Mouse (Mus musculus) urinary bladder, postnatal 14 days (tissue): ENCODE results near the gene Dlg4.
A peak's percentile ranks its signal among the peaks of the same experiment; 100 is the strongest.

ENCODE experiments used
- DNase-seq: peaks from one replicate; pipeline ENCODE4 v3.0.0; 2021; ENCODE audit warnings: low spot score

Dlg4 gene

DNA sequence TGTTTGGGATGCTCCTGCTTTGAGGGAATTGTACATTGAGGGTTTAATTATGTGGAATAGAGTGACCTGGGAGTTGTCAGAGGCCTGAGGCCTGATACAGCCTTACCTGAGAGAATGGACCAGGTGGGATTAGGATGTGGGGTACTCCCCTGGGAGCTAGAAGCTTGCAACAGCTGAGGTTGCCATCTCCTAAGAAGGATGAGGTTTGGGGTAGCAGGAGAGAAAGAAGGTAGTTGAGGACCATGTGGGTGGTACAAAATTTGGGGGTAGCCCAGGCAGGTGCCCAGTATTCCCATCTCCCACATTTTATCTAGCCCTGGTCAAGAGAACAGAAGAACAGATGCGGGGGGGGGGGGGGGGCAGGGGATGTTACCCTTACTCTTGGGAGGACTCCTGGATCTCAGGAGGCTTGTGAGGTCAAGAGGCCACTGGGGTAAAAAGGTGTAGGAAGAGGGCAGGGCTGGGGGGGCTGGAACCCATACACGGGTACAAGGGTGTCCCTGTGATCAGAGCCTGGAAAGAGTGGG is 2.8 kb downstream of the Dlg4 start:
- no peak for DNase-seq

DNA sequence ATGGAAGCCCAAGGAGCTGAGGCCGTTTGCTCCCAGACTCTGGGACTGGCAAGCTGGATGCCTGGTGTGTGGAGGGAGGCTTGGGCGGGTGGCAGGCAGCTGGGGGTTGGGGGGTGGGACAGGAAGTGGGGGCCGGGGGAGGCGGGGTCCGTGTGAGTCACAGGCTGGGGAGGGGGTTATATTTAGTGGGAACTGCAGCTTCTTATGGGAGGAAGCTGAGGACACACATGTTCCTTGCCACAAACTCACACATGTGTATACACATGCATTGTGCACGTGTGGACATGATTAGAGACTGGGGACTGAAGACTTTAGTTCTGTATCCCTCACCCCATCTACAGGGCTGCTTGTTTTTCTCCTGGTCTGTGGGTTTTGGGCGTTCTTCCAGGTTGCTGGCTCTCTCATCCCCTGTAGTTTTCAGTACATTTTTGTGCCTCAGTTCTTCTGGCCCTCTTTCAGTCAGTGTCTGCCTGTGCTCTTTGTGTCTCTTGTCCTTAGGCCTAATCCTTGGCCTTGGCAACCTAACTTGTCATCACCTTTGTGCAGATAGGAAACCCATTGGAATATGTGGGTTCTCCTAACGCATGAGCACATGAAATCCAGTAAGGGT is 3.4 kb downstream of the Dlg4 start:
- DNase-seq = no peak

DNA sequence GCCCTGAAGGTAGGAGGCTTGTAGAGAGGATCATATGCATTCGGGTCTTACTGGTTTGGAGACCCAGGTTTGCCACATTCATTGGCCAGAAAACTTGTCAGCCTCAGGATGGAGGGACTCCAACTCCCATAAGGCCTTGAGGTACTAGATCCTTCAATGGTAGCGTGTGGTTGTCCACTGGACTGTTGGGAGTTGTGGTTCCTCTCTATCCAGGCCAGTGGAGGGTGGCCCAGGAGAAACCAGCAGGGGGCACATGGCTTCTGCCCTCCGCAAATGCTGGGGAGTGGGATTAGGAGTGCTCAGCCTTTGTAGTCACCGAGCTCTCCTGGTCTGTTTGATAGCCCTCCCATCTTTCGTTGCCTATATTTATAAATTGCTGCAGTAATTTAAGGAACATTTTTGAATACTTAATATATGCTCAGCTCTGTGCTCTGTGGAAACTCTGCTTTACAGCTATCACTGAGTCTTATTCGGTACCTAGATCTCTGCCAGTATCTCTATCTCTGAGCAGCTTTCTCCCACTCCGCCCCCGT is 4.1 kb downstream of the Dlg4 start:
- peak; percentile 71 for DNase-seq

DNA sequence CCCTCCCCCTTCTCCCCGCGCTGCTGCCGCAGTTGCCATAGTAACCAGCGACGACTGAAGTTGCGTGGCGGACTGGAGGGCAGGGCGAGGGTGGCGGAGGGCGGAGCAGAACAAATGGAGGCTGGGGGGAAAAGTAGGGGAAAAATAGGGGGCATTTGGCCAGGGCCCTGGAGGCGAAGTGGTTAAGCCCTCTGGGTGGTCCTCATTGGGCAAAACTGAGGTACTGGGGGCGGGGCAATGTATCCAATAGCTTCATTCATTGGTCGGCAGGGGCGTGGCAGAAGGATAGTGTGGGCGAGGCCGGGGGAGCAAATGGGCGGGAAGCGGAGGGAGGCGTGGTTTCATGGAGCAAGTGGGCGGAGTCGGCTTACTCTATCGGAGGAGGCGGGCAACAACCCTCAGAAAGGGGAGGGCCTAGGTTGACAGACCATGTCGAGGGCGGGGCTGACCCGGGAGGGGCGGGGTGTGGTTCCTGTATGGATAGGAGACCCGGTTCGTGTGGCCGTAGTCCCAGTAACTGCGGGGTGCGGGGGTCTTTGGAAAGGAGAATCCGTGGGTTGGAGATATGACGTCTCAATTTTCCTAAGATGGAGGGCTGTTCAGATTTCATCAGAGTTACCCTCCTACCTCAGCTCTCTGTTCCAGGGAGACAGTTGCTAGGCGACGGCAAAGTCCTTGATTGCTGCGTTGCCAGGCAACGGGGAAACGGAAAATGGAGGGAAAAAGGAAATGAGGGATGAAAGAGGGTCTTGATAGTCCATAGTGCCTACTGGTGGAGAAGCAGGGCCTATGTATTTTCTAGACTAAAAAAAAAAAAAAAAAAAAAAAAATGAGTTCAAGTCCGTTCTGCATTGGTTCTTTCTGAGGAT is 4.8 kb downstream of the Dlg4 start:
- DNase-seq = peak; percentile 98

DNA sequence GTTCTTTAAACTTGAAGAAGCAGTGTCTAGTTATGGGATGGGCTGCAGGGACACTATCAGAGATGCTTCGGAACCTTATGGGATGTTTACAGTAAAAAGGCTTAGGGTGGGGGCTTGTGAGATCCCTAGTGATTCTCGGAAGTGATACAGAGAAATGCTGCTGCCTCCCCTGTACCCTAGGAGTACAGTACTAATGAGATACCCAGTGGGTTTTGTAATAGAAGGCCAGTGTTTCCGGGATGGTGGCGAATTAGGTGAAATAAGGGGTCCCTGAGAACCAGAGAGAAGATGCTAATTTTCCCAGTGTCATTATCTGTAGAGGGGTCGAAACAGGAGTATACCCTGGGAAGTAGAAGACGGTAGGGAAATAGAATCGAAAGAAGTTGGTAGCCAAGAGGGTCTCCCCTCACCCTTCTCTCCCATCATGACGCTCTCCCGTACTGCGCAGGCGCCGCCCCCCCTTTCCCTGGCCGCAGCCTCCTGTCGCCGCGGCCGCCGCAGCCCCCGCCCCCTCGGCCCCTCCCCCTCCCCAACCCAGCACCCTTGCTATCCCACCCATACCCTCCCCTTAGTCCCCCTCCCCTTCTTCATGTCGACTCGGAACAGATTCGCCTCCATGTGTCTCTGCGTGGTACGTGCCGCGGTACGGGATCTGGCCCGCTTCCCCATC is 6.9 kb downstream of the Dlg4 start:
- DNase-seq = no peak

DNA sequence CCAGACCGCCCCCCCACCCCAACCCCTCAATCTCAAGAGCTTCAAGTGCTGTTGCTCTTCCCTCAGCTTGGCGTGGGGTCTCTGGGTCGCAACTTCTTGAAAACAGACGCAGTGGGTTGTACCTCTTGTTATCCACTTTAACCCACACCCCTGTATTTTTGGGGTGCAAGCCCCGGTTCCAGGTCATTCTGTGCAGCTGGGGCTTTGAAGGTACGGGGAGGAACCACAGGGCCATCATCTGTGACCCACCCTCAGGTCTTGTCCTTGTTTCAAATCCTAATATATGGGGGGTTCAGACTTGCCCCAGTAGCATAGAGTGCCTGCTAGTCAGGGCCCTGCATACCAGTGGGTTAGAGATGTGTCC is 7.4 kb downstream of the Dlg4 start:
- DNase-seq = no peak

DNA sequence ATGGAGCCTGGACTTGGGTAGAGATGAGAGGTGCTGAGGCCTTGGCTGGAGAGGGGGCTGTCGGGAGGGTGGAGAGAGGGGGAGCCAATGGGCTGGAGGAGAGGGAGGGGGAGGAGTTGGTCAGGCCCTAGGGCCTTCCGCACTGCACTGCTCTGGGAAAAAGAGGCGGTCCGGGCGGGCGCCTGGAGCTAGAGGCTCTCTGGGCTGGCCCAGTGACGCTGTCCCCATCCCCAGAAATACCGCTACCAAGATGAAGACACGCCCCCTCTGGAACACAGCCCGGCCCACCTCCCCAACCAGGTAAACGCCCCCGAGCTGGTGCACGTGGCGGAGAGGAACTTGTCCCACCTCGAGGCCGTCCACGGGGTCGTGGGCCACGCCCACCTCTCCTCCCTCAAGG is 9.9 kb downstream of the Dlg4 start:
- DNase-seq = peak; percentile 61

DNA sequence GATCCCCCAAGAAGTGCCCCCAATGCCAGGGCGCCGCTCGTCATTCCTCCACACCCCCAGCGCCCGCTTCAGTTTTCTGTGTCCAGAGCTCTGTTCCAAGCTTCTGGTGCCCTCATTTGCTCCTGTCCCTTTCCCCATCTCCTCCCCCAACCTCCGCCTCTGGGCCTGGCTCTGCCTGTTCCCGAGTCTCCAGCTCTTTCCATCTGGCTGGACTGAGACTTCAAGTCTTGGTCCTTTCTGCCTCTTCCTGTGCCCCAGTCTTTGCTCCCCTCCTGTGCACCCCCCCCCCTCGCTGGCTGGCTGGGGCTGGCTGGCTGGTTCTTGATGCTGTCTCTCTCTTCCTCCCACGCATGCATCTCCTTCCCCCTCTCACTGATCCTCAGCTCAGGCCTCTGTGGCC is 10.7 kb downstream of the Dlg4 start:
- no peak for DNase-seq

DNA sequence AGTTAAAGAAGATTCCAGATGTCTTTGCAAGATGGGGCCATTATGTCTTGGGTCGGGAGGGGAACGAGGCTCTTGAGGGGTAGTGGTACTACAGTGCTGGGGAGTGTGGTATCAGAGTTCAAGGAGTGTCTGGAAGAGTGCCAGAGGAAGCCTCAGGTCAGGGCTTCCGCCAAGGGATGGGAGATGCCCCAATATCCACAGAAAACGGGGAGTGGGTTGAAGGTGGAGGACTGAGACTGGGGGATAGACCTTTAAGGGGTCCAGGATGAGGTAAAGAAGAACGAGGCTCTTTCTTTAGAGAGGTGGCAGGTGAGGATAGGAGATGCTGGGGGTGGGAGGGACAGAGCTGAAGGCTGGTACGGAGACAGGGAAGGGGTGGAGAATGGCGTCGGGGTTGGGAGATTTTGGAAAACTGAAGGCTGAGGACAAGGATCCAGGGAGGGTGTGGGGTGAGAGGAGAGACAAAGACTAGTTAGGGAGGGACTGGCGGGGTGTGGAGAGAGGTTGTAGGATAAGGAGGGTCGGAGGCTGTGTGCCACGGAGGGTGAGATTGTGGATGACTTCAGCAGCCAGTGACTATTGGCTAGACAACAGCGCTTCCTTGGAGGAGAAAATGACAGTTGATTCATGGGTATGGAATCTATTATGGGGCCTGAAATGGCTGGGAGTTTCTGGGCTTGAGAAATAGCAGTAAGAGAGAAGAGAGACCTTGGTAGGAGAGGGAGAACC is 11.8 kb downstream of the Dlg4 start:
- DNase-seq = no peak

DNA sequence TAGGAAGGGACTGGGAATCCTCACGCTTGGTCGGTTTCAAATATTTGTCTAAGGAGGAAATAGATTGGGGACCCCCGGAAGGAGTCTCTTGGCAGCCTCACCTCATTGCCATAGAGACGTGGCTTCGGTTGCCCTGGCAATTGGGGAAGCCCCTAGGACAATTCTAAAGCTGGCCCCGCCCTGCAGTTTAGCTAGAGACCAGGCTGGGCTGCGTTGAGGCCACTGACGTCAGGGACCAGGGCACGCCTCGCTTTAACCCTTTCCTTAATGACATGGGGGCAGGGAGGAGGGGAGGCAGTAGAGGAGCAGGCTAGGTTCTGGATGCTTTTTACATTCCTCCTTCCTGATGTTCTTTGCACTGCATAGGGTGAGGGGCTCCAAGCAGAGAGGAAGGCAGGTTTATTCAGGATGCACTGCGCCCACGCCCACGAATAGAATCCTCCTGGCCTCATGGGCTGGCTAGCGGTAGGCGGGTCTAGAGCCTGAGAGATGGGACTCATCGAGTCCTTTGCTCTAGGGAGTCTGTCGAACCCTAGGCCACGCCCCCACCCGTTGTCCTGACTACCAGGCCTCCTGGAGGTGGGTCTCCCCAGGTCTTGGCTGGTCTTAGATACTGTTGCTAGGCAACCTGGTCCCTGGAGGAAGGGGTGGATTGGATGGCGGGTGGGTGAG is 12.5 kb downstream of the Dlg4 start:
- peak; percentile 67 for DNase-seq

DNA sequence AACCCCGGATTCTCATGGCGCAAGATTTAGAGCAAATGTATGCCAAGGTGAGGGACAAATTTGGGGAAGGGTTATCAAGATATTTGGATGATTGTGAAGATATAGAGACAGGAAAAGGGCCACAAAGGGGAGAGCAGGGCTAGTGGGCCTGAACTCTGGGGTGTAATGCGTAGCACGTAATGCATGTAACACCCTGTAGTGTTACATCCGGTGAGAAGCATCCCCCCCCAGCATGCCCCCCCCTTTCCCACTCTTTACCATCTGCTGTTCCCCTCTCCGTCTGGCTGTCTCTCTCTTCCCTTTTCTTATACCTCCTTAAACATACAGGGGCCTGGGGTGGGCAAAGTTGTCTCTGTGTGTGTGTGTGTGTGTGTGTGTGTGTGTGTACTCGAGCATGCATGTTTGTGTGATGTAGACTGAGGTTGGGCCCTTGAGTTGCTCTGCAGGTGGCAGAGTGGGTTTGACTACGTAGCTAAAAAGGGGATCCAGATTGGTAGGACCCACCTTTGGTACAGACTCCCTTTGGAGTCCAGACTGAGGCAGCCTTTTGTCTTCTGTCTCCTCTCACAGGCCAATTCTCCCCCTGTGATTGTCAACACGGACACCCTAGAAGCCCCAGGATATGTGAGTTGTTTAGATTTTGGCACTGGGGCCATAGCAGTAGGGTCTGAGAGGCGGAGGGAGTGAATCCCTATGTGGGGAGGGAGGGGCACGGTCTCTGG is 13.2 kb downstream of the Dlg4 start:
- DNase-seq = no peak

DNA sequence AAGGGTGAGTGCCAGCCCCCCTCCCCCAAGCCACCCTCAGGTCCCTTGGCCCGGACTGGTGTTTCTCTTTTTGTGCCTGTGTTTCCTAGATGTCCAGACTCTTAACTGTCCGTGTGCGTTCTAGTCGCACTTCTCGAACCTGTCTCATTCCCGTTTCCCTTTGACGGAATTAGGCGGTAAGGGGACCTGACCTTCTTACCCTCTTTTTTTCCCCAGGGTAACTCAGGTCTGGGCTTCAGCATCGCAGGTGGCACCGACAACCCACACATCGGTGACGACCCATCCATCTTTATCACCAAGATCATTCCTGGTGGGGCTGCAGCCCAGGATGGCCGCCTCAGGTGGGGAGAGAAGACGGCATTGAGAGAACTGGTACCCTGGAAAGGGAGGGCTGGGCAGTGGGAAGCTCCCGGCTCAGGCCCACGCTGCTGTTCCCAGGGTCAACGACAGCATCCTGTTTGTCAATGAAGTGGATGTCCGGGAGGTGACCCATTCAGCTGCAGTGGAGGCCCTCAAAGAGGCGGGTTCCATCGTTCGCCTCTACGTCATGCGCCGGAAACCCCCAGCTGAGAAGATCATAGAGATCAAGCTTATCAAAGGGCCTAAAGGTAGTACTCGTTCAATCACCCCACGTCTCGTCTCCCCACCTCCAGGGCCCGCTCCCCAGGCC is 14.0 kb downstream of the Dlg4 start:
- no peak for DNase-seq

DNA sequence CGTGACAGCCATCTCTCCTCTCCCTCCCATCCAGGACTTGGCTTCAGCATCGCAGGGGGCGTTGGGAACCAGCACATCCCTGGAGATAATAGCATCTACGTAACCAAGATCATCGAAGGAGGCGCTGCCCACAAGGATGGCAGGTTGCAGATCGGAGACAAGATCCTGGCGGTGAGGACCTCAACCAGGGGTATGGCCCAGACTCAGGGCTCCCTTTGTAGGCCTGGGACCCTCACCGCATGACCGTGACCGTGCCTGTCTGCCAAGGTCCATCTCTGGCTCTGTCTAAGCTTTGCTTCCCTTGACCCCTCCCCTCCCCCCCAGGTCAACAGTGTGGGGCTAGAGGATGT is 14.6 kb downstream of the Dlg4 start:
- no peak for DNase-seq

DNA sequence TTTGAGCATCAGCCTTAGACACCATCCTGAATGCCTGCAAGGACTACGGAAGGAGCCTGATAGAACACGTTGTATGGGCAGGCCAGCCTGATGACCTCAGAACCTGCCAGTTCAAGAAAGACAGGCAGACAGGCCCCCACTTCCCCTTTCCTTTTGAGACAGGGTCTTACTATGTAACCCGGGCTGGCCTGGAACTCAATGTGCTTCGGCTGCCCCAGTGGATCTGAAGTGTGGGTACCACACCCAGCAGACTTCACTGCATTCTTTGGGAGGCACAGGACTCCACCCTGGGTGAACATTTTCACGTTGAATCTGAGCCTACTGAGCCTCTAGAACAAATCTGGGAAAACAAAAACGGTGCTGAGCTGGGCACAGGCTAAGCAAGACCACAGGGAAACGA is 21.4 kb downstream of the Dlg4 start:
- DNase-seq = no peak

DNA sequence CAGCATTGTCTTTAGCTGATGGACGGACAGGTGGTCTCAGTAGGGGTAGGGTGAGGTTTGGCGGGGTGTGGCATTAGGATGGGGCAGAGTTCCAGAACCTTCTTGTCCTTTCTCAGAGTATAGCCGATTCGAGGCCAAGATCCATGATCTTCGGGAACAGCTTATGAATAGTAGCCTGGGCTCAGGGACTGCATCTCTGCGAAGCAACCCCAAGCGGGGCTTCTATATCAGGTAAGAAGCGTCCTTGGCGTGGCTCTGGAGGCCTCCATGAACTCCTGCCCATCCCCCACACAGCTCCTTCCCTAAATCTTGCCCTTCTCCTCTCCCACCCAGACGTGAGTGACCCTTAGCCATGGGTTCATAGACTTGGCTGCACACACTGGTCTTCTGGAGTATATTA is 22.9 kb downstream of the Dlg4 start:
- no peak for DNase-seq

DNA sequence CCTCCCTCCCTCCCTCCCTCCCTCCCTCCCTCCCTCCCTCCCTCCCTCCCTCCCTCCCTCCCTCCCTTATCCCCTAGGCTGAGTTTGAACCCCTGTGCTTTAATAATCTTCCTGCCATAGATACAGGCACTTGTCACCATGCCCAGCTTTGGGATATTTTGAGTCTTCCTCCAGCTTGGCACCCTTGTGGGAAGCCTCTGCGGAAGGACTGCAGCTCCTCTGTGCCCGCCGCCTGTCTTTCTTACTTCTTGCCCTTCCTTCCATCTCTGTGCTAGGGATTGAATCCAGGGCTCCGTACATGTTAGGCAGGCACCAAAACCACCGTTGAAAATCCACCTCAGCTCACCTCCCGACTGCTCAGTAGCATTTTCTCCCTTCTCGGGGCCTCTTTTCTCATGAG is 23.4 kb downstream of the Dlg4 start:
- no peak for DNase-seq

DNA sequence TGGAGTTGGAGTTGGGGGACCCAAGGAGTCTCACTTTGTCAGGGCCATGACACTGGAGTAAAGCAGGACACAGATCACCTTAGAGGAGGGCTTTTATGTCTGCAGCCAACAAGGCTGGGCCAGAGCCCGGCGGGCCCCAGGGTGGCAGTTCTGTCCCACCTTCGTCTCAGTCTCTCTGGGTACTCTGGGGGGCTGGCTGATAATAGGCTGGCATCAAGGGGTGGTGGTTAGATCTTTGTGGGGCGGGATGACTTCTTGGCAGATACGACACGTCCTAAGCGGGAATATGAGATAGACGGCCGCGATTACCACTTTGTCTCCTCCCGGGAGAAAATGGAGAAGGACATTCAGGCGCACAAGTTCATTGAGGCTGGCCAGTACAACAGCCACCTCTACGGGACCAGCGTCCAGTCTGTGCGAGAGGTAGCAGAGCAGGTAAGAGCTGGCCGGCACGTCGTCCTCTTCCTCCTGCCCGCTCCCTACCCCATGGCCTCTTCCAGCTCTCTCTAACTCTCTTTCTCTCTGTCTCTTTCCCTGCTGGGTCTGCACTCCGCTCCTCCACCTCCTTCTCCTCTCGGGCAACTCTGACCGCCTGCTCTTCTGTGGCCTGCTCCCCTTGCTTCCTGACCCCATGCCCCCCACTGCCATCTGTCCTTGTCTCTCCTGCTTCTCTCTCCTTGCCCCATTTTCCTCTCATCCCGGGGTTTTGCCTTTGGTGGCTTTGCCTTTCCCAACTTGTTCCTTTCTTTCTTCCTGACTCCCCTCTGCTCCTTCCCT is 25.8 kb downstream of the Dlg4 start:
- no peak for DNase-seq

DNA sequence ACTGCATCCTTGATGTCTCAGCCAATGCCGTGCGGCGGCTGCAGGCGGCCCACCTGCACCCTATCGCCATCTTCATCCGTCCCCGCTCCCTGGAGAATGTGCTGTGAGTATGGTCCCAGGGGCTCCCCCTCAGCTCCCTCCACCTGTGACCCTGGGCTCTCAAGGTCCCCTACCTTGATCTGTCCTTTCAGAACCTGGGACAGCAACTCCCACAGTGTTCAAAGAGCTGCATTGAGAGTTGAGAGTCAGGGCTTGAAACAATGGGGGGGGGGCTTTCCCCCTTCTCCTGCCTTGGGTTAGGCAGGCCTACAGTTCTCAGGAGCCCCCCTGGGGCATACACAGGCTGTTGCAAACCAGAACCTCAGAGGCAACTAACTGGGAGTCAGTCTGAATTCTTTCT is 26.9 kb downstream of the Dlg4 start:
- no peak for DNase-seq

DNA sequence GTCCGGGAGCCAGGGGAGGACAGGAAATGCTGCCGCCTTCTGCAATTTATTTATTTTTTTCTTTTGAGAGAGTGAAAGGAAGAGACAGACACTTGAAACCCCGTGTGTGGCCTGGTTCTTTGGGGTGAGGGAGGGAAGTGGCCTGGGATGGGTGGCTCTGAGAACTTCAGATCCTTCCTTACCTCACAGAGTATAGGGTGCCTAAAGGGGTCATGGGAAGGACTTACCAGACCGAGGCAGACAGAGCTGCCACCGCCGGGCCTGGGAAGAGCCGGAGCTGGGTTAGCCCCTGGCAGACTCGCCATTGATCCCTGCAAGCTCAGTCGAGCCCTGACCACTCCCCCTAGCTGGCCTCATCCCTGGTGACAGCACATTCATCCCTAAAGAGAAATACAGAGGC is 28.7 kb downstream of the Dlg4 start:
- no peak for DNase-seq

DNA sequence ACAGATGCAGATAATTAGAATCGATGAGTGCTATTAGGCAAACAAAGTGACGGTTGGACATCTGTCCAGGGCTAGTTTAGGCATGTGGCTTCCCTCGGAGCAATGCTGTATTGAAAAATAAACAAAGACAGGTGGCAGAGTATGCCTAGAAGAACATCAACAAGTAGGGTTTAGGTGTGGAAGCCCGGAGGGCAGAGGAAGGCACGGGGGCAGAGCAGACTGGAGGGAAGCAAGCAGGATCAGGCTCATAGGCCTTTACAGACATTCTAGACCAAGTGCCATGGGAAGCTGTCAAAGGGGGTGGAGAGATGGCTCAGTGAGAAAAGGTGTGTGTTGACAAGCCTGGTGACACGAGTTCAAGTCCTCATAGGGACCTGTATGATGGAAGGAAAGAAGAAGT is 32.6 kb downstream of the Dlg4 start:
- no peak for DNase-seq
